Mouse (Mus musculus): Measurements from ENCODE around the gene Cd164l2.

The Cd164l2 gene

DNA sequence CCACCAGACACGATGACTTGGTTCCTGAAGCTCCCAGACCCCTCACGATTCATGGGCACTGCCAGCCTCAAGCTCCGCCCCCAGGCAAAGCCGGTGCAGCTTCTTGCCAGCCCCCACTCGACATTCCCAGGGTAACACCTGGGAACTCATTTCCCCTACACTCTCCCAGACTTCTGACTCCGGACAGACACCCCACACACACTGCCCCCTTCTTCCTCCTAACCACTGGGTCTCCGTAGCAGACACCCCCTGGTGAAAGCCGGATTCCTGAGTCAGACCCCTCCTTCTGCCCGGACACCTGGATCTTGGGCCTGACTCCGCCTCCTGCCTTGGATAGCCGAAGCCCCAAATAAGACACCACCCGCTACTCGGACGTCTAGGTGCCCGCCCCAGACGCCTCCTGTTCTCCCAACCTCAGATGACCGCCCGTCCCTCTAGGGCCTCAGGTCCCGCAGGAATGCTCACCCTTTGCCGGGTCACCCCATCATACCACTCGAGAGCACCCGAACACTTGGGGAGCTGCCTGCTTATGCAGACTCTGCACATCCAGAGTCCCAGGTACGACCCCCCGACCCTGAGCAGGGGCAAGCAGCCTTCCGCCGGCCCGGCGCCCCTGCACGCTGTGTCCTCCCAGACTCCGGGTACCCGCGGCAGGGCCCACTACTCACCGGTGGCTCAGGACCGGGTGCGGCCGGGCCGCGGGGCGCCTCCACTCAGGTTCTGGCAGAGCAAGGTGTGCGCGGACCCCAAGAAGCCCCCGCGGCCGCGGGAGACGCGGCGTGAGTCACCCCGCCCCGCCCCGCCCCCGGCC, at the start of gene Cd164l2, which contains the start of gene Gpr3:
Cd164l2 (plus strand) TSS at position 381 of the 811 bp plus-strand sequence.
Gpr3 (minus strand) TSS at position 786 of the 811 bp plus-strand sequence.
- in situ Hi-C loops (cut with MboI; ENCODE audit: unreplicated experiment in 2 of 2), result loop anchor here (5.0 to 10.0 kb wide), 3 partner anchors 35 to 277 kb away; no protein-coding TSS in a partner anchor

DNA sequence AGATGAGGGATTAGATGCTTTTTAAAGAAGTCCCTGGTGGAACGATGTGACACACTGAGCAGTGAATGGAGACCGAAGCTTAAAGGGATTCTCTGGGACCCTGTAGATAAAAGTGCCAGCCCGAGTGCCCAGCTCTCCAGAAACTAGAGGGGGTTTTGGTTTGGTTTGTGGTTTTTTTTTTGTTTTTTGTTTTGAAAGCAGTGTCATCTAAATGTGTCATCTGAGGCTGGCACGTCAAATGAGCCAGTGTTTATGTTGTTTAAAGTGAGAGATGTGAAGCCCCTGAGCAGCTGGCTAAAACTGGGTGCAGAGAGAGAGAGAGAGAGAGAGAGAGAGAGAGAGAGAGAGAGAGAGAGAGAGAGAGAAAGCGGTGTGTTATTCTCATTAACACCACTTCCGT, 49.7 kb upstream of the Cd164l2 start:
- in situ Hi-C loops (cut with MboI; ENCODE audit: unreplicated experiment in 2 of 2), result no loop called here

DNA sequence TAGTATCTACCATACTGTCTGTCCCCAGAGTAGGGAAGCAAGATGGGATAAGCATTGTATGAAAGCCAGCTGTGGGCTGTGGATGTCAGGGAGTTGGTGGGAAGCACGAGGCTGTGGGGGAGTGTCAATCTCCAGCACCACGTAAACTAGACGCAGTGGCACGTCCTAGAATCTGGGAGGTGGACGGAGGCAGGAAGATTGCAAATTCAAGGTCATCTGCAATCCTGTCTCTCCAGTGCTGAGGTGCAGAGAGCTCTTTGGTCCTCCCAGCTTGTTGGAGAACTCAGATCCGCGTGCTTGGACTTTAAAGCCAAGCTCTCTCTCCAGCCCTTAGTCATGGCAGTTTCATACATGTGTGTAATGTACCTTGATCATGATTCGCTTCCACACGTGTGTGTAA, 45.2 kb upstream of the Cd164l2 start:
- in situ Hi-C loops (cut with MboI; ENCODE audit: unreplicated experiment in 2 of 2), result no loop called here

DNA sequence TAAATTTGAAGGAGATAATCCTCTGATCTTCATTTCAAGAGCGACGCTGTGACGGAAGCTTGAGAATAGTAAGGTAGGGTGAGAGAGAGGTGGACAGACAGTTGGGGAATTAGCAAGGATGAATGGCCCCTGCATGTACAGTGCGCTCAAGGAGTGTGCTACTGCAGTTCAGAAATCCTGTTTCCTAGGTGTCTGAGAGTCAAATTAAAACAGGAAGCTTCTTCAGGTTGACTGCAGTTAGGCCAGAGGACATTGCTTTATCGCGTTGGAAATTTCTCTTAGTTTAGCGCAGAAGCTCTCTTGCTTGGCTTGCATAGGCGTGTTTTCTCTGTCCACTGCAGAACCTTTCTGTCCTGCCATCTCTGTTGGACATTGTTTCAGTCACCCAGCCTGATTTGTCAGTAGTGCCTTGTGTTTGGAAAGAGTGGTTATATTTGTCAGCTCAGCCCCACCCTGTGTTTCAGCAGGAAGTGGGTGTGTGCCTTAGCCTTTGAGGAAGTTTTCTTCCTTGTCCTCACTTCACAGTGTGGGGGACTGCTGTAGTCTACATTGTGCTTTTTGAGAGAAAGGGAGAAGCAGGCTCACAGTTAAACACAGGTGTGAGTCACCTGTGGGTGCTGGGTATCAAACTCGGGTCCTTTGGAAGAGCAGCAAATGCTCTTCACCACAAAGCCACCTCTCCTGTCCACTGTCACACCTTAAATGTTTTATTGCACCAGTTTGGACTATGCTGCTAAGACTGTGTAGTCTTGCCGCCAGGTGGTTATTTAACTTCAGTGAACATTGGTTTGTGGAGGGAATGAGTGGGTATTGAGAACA, 42.5 kb upstream of the Cd164l2 start:
- in situ Hi-C loops (cut with MboI; ENCODE audit: unreplicated experiment in 2 of 2), result no loop called here

DNA sequence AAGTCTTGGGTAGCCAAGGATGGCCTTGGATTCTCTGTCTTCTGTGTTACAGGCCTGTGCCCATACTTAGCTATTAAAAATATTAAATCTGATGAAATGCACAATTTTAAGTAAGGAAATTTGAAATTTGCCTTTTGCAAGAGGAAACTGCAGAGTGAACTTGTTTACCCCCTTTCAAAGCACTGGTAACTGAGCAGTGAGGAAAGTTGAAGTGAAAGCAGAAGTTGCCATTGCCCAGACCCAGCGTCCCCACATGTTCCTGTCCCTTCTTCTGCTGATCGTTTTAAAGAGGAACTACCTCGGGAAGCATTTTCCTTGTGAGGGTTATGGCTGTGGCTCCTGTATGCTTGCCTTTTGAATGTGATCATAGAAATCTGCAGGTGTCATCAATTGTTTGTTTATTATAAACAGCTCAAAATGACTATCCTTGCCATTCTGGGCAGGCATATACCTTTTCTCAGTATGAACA, 41.8 kb upstream of the Cd164l2 start:
- in situ Hi-C loops (cut with MboI; ENCODE audit: unreplicated experiment in 2 of 2), result no loop called here

DNA sequence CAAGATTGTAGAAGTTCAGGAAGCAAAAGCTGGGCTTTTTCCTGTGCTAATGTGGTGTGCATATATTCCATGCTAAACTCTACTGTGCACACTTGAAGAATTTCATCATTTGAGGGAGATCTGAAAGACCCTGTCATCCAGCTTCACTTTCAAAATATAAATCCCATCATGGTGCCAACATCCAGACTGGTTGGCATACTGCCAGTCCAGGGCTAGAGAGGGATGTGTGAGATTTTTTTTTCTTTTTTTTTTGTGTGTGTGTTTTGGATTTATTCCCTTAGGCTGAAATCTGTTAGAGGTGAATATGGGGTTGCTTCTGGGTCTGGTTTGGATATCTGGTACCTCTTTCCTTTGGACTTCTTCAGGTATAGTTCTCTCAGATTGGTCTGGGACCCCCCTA, 41.3 kb upstream of the Cd164l2 start:
- in situ Hi-C loops (cut with MboI; ENCODE audit: unreplicated experiment in 2 of 2), result no loop called here

DNA sequence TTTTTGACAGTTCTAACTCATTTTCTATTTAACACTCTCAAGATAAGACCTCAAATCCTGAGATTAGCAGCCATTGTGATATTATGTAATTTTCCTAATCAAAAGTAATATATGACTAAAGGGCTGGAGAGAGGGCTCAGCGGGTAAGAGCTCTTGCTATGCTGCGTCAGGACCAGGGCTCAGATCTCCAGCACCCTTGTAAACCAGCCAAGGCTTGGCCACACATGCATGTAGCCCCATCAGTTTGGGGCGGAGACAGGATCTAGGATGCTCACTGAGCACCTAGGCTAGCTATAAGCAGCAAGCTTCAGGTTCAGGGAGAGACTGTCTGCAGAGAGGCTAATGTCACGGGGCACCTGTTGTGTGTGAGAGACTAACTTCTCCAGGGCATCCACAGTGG, 39.5 kb upstream of the Cd164l2 start:
- in situ Hi-C loops (cut with MboI; ENCODE audit: unreplicated experiment in 2 of 2), result no loop called here

DNA sequence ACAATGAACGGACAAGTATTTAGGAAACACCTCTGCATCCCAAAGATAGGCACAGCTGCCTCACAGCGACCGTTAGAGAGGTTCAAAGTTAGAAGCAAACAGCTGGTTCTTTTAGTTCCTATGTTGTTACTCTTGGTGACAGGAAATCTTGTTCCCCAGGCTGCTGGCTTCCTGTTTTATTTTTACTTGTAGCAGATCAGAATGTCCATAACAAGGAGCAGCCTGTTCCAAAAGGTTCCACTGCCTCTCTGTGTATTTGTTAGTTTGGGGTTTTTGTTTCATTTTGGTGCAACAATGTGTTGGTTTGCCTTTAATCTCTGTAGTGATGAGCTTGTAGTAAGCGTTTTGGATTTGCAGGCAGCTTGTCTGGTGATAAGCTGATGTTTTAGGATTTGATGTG, 37.6 kb upstream of the Cd164l2 start:
- in situ Hi-C loops (cut with MboI; ENCODE audit: unreplicated experiment in 2 of 2), result no loop called here

DNA sequence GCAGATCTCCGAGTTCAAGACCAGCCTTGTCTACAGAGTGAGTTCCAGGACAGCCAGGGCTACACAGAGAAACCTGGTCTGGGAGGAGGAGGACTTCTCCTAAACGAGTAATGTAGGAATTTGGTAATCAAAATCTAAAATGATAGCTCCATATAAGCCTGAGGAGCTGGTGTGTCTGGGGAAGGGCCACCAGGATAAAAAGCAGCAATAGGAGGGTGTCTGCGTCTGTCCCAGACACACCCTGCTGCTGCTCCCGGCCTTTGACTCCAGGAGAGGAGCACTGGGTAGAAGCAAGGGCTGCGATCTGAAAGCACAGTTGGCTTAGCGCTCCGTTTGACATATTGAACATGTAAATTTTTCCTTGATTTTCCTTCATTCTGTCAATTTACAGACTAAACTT, 36.7 kb upstream of the Cd164l2 start:
- in situ Hi-C loops (cut with MboI; ENCODE audit: unreplicated experiment in 2 of 2), result loop anchor here (5.0 kb wide), 3 partner anchors 43 to 83 kb away; partner anchors contain the start of gene Wasf2 (in 1 of the 2)

DNA sequence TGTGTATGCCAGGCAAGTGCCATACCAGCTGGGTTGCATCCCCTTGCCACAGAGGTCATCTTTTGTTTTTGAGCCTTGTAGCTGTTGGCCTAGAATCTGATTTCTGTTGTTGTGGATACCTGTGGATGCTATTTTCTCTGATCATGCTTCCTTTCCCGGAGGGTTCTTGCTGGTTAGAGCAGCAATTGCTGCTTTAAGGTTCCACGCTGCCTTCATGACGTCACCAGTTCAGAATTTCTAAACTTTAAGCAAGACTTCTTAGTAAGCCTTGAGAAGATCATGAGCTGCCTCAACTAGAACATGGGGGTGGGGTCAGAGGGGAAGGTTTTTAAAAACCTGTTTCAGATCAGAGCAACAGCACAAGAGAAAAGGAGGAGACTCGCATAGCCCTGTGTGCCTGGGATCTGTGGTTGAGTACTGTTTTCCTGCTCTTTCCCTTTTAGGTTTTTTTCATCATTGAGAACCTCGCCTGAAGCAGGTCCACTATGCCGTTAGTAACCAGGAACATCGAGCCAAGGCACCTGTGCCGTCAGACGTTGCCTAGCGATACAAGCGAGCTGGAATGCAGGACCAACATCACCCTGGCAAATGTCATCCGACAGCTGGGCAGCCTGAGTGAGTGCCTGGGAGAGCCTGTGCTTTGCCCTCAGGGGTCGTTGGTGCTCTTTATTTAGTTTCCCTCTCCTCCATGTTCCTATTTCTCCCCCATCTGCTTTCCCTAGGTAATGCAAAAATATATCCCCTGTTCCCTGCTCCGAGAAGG, 35.8 kb upstream of the Cd164l2 start:
- in situ Hi-C loops (cut with MboI; ENCODE audit: unreplicated experiment in 2 of 2), result loop anchor here (5.0 kb wide), 3 partner anchors 44 to 84 kb away; partner anchors contain the start of gene Wasf2 (in 1 of the 2)

DNA sequence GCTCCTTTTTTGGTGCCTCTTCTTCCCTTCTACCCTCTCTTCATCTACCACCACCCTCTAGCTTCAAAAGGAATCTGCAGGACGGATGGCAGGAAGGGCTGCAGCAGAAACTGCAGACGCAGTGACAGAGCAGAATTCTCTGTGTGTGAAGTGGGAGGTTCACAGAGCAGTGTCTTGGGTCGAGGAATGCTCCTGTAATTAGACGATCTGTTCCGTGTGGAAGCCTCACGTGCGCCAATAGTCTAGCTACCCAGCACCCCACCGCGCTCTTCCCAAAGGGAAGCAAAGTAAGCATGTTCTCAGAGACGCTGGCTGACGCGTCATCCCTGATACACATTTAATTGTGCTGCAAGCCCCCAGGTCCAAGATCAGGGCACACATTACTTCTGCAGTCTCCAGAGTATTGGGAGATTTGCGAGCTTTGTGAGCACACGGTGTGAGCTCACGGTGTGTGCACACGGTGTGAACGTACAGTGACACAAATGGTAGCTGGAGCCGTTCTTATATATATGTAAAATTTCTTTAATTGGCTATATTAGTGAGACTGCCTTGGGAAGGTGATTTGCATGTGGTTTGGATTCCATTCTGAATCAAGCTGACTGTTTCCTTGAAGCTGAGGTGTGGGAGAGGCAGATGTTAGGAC, 35.0 kb upstream of the Cd164l2 start:
- in situ Hi-C loops (cut with MboI; ENCODE audit: unreplicated experiment in 2 of 2), result loop anchor here (5.0 kb wide), 3 partner anchors 45 to 85 kb away; partner anchors contain the start of gene Wasf2 (in 1 of the 2)

DNA sequence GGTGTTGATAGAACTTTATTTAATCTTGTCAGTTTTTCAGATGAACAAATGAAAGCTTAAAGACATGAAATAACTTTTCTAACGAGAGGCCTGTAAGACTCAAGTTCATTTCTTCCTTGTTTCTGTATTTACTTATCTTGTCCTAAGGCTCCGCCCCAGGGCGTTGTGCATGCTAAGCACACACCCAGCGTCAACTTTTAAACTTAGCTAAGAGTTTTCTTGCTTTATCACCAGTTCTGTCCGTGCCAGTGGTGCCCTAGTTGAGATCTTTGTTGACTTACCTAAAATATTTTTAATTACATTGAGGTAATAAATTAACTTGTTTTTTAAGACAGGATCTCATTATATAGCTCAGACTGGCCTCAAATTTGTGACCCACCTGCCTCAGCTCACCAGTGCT, 33.6 kb upstream of the Cd164l2 start:
- in situ Hi-C loops (cut with MboI; ENCODE audit: unreplicated experiment in 2 of 2), result loop anchor here (5.0 kb wide), 3 partner anchors 46 to 86 kb away; partner anchors contain the start of gene Wasf2 (in 1 of the 2)

DNA sequence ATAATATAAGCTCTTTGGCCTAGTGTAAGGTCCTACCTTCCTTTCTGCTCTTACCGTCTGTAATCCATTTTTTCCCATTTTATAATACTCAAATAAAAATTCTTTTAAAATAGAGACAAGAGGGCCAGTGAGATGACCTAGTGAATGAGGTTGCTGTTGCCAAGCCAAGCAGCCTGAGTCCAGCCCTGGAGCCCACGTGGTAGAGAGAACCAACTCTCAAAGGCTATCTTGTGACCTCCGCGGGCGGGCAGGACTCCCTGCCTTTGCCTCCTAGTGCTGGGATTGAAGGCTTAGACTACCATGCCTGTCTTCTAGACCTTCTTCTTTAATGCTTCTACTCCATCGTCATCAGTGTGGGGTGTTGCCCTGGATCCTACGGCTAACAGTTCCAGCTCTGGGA, 32.7 kb upstream of the Cd164l2 start:
- in situ Hi-C loops (cut with MboI; ENCODE audit: unreplicated experiment in 2 of 2), result loop anchor here (5.0 kb wide), 3 partner anchors 47 to 87 kb away; partner anchors contain the start of gene Wasf2 (in 1 of the 2)

DNA sequence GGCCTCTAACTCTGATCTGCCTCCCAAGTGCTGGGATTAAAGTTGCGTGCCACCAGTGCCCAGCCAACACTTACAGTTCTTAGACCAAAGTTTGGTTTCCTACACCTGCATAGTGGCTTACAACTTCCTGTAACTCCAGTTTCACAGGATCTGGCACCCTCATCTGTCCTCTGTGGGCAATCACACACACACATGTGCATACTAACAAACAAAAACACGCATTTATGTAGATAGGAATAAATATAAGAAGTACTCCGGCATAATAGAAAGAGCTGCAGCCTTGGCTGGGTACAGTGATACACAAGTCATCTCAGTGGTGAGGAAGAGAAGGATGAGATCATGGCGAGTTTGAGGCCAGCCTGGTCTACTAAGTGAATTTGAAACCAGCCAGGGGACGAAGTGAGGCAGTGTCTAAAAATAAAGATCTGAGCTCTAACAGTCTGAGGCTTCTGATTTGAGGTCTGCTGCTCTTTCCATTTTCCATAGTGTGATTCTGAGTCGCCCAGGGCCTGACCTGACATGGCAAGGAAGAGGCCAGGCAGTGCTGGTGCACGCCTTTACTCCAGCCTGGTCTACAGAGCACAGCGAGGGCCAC, 29.4 kb upstream of the Cd164l2 start:
- in situ Hi-C loops (cut with MboI; ENCODE audit: unreplicated experiment in 2 of 2), result loop anchor here in 1 of 2 experiments (5.0 kb wide), 1 partner anchor 170 kb away; the partner anchor contains the start of gene Ahdc1

DNA sequence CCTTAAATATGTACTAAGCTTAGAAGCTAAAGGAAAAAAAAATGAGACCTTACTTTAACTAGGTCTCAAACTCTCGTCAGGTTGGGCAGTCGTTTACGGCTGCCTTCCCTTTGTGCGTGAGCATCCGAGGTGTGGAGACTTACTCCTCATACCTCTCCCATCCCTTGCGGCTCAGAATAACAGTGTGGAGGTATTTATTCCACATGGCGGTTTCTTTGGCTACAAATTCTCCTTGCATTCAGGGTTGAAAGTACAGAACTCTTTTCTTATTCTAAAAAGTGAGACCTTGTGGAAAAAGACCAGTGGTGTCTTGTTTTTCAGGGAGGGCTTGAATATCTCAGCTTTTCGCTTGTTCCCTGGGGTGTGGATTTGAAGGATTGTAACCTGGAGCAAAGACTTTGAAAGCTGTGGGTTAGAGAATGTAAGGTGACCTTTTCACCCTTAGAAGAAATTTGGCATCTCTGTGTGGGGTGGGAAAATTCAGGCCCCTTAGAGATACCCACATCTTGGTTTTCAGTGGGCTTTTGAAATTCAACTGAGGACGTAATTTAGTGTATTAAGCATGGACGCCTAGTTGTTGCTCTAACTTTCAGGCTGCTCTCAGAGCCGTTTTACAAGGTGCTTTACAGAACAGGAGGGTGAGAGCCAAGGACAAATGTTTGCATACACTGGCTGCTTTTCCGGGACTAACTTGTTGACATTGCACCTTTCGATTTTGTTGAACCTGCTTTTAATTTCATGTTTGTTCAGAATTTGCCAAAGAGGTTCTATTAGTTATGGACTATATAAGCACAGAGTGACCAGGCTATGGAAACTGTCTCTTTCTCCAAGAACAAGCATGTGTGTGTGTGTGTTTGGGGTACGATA, 27.7 kb upstream of the Cd164l2 start:
- in situ Hi-C loops (cut with MboI; ENCODE audit: unreplicated experiment in 2 of 2), result loop anchor here in 1 of 2 experiments (5.0 kb wide), 1 partner anchor 172 kb away; the partner anchor contains the start of gene Ahdc1

DNA sequence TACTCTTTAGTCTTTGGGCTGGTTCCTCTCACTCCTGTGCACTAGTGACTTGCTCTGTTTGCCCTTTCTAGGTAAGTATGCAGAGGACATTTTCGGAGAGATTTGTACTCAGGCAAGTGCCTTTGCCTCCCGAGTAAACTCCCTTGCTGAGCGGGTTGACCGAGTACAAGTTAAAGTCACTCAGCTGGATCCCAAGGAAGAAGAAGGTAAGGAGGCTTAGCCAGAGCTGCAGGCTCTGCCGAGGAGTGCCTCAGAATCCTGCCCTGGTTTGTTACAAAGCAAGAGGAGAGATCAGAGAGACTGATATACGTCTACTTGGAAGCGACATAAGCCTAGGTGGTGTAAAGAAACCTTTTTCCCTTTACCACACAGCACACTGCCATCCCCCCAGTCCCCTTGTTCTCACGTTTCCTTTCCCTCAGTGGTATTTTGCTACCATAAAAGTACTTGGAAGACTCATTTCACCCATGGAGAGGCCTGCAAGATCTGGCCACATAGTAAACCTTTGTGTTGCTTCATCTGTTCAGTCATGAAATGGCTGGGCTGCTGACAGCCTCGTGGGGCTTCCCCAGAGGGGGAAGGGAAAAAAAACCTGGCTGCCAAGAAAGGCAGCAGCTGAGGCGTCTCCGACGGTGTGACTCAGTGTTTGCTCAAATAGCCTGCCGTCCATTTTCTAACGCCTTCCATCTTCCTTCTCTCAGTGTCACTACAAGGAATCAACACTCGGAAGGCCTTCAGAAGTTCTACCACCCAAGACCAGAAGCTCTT, 26.8 kb upstream of the Cd164l2 start:
- in situ Hi-C loops (cut with MboI; ENCODE audit: unreplicated experiment in 2 of 2), result loop anchor here in 1 of 2 experiments (5.0 kb wide), 1 partner anchor 173 kb away; the partner anchor contains the start of gene Ahdc1

DNA sequence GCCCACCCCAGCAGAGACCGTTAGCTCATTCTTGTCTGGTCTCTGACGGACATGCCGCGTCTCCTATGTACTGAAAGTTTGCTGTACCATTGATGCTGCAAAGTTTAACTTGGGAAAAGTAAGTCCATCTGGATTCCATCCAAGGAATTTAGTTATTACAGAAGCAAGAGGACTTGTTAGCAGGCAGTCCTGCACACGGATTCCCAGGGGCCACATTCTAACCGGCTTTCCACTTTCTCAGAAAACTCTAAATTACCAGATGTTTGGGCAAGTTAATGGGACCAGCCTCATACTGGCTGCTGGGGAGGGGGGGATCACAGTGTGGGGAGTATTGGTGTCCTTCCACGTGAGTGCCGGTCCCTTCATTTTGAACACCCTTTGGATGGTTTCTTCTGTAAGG, 26.0 kb upstream of the Cd164l2 start:
- in situ Hi-C loops (cut with MboI; ENCODE audit: unreplicated experiment in 2 of 2), result no loop called here

Measured in v-Abl transformed pro-B cells (cell line).